Mouse (Mus musculus) urinary bladder, postnatal 36 days (tissue): ENCODE results near the gene Hba-a2.

Experiments used
- DNase-seq, 2 experiments: peaks; one replicate each; pipeline ENCODE4 v3.0.0; 2022; ENCODE audit warnings: low spot score in 2 of 2, mixed read lengths in 1 of 2

Gene Hba-a2

GRCm38 (mm10) chr11:32320507-32321195 is 24.4 kb downstream of the Hba-a2 start:
- no peak for DNase-seq

- DNase-seq: peak in 1 of 2 experiments; percentile 50
These were observed 24.9 kb downstream of the Hba-a2 start for GRCm38 (mm10) chr11:32321196-32321565.

- peak; percentile 78 to 85 for DNase-seq
These were observed 28.3 kb downstream of the Hba-a2 start for GRCm38 (mm10) chr11:32324609-32325008.

GRCm38 (mm10) chr11:32331075-32331474 is 34.8 kb downstream of the Hba-a2 start:
- no peak for DNase-seq

GRCm38 (mm10) chr11:32331861-32332260 is 35.6 kb downstream of the Hba-a2 start:
- DNase-seq: no peak

GRCm38 (mm10) chr11:32333235-32333634 is 36.9 kb downstream of the Hba-a2 start:
- DNase-seq: no peak

GRCm38 (mm10) chr11:32336435-32336907 is 40.2 kb downstream of the Hba-a2 start:
- no peak for DNase-seq

- DNase-seq: no peak
These were observed 42.8 kb downstream of the Hba-a2 start for GRCm38 (mm10) chr11:32339131-32339531.

- no peak for DNase-seq
These were observed 44.5 kb downstream of the Hba-a2 start for GRCm38 (mm10) chr11:32340476-32341473.

- no peak for DNase-seq
These were observed 46.5 kb downstream of the Hba-a2 start for GRCm38 (mm10) chr11:32342770-32343191.

- DNase-seq: no peak
These were observed 47.1 kb downstream of the Hba-a2 start for GRCm38 (mm10) chr11:32343350-32343749.

GRCm38 (mm10) chr11:32345504-32346297 is 49.4 kb downstream of the Hba-a2 start:
- no peak for DNase-seq
